In genomic region chr2:10373508-10374206, GRCm38 (mm10) we compare ENCODE assay signal across 8 mouse cellular contexts. TPM values are rescaled to one million over a fixed set of nuclear protein-coding genes. Genes with fewer than 3 reads are reported as not detected.
A peak's percentile ranks its signal among the peaks of the same experiment; 100 is the strongest.
DNase-seq lines count a peak whose midpoint lies in the region; ATAC-seq and TF ChIP-seq lines count a peak whose summit lies in the region.

No protein-coding gene starts in this region.

- peaks cover 23% of the 10 kb centered on the region for H3K27me3 ChIP-seq in heart, adult 2 months (ENCODE audit: control insufficient read depth, insufficient read depth, low read length)
- peaks cover 83% of the 10 kb centered on the region for H3K27me3 ChIP-seq in E14TG2a.4 (ENCODE audit: insufficient read depth, low read length)
- H3K27me3 ChIP-seq in embryonic facial prominence, embryonic 13.5 days = peaks cover 70% of the 10 kb centered on the region
- peaks cover 51% of the 10 kb centered on the region for H3K27me3 ChIP-seq in midbrain, embryonic 14.5 days (ENCODE audit: control insufficient read depth, insufficient read depth, low read length)

- H3K4me1 ChIP-seq in heart, adult 2 months (ENCODE audit: control insufficient read depth, insufficient read depth, low read length) = peaks cover 5% of the 10 kb centered on the region
- peaks cover 59% of the 10 kb centered on the region for H3K4me1 ChIP-seq in E14TG2a.4 (replicated peaks; ENCODE audit: low read depth, low read length)
- peaks cover 22% of the 10 kb centered on the region for H3K4me1 ChIP-seq in embryonic facial prominence, embryonic 13.5 days
- peaks cover 16% of the 10 kb centered on the region for H3K4me1 ChIP-seq in midbrain, embryonic 14.5 days (ENCODE audit: control insufficient read depth, insufficient read depth, low read length)

- peak overlapping the region; percentile 96 for H3K4me2 ChIP-seq in embryonic facial prominence, embryonic 13.5 days
- H3K4me2 ChIP-seq in midbrain, embryonic 14.5 days (ENCODE audit: low read length) = peak overlapping the region; percentile 97

- no peak overlapping the region for H3K27ac ChIP-seq in heart, adult 2 months
- H3K27ac ChIP-seq in embryonic facial prominence, embryonic 13.5 days = no peak overlapping the region
- no peak overlapping the region for H3K27ac ChIP-seq in midbrain, embryonic 14.5 days (replicated peaks; ENCODE audit: low read depth, low read length)

- H3K9me3 ChIP-seq in E14TG2a.4 (ENCODE audit: low read length) = no peaks in the 10 kb centered on the region
- H3K9me3 ChIP-seq in embryonic facial prominence, embryonic 13.5 days = no peaks in the 10 kb centered on the region
- no peaks in the 10 kb centered on the region for H3K9me3 ChIP-seq in midbrain, embryonic 14.5 days (ENCODE audit: control insufficient read depth, low read length)

- no peak for TF ChIP-seq POLR2A in heart, adult 2 months (IDR thresholded peaks at IDR 0.05; ENCODE audit: insufficient read depth, low read depth, low read length)

- DNase-seq in heart, adult 2 months = peak in 1 of 2 experiments; percentile 22
- DNase-seq in heart, postnatal 4 days = no peak
- DNase-seq in kidney, adult 9 months = peak; percentile 8
- DNase-seq in midbrain, embryonic 14.5 days = peak; percentile 62
- DNase-seq in thymus, postnatal 25 days = peak; percentile 9
- no peak for DNase-seq in left cerebral cortex, adult 11 months (ENCODE audit: low spot score)

- TF ChIP-seq CTCF in heart, adult 2 months (IDR thresholded peaks at IDR 0.05) = no peak
- no peak for TF ChIP-seq CTCF in E14TG2a.4 (conservative IDR thresholded peaks at IDR 0.05; ENCODE audit: low read length)

- ATAC-seq in embryonic facial prominence, embryonic 13.5 days (ENCODE audit: insufficient number of reproducible peaks, insufficient read depth, low FRiP score, low TSS enrichment, low read depth) = no peak
- ATAC-seq in midbrain, embryonic 14.5 days (ENCODE audit: low FRiP score, low TSS enrichment) = no peak

- intact Hi-C loops in heart, adult 2 months (cut with DNase I) = no loop called here

- TF ChIP-seq EP300 in heart, adult 2 months (IDR thresholded peaks at IDR 0.05; ENCODE audit: insufficient read depth, low read depth, low read length) = no peak

- no peaks in the 10 kb centered on the region for H3K36me3 ChIP-seq in heart, adult 2 months (ENCODE audit: control insufficient read depth, insufficient read depth, low read length)
- H3K36me3 ChIP-seq in E14TG2a.4 (ENCODE audit: insufficient read depth, low read length) = no peaks in the 10 kb centered on the region
- H3K36me3 ChIP-seq in embryonic facial prominence, embryonic 13.5 days = no peaks in the 10 kb centered on the region
- no peaks in the 10 kb centered on the region for H3K36me3 ChIP-seq in midbrain, embryonic 14.5 days (ENCODE audit: control insufficient read depth, insufficient read depth, low read length)

- H3K79me2 ChIP-seq in heart, adult 2 months (replicated peaks; ENCODE audit: control insufficient read depth, insufficient read depth, low read length) = no peaks in the 10 kb centered on the region

- 1% methylated on average over 30 of the region's 30 CpGs for WGBS in heart, adult 2 months
- WGBS in embryonic facial prominence, embryonic 13.5 days = under 1% methylated on average over 30 of the region's 30 CpGs
- WGBS in midbrain, embryonic 14.5 days = under 1% methylated on average over 30 of the region's 30 CpGs

- no peak overlapping the region for H3K9ac ChIP-seq in heart, adult 2 months (ENCODE audit: low read depth, low read length)
- peak overlapping the region; percentile 70 for H3K9ac ChIP-seq in embryonic facial prominence, embryonic 13.5 days
- H3K9ac ChIP-seq in midbrain, embryonic 14.5 days (replicated peaks; ENCODE audit: low read length) = peak overlapping the region; percentile 54

- peak overlapping the region; percentile 52 for H3K4me3 ChIP-seq in heart, adult 2 months
- peak overlapping the region; percentile 85 for H3K4me3 ChIP-seq in E14TG2a.4 (replicated peaks; ENCODE audit: low read length)
- H3K4me3 ChIP-seq in embryonic facial prominence, embryonic 13.5 days = peak overlapping the region; percentile 61
- peak overlapping the region; percentile 59 for H3K4me3 ChIP-seq in midbrain, embryonic 14.5 days (replicated peaks; ENCODE audit: low read depth, low read length)

RNA-seq across cellular contexts. Expression of gene Sfmbt2, which starts 3.3 kb away (rescaled TPM):
- under 1 TPM; 0.25 to 0.39 TPM for total RNA-seq in heart, adult 2 months (2021)
- polyA plus RNA-seq in heart, adult 2 months (2012; rRNA removed) = 0.06 and 0.12 TPM in 2 replicates
- total RNA-seq in heart, postnatal 4 days (2021) = 1 to 10 TPM; 1.4 to 1.6 TPM
- polyA plus RNA-seq in embryonic facial prominence, embryonic 13.5 days (2015; fragmentation: Nextera tagmentation; extraction: Ambion mirVana) = 4.1 and 4.8 TPM in 2 replicates
- 4.2 TPM in 2 replicates for polyA plus RNA-seq in midbrain, embryonic 14.5 days (2014; fragmentation: Nextera tagmentation; extraction: Ambion mirVana)

Comparison
In these comparisons a context has a peak if more than half of its experiments do, and no peak if none do; other contexts are left out.
1. DNase-seq: peak in kidney, adult 9 months (single experiment), midbrain, embryonic 14.5 days (single experiment) and thymus, postnatal 25 days (single experiment); none in heart, postnatal 4 days (single experiment) and left cerebral cortex, adult 11 months (single experiment).
2. Peak in every context shown above with its lines, with median percentiles within 50 percentile points of each other: H3K4me3 ChIP-seq.